Mouse (Mus musculus) limb, embryonic 14.5 days (tissue): Measurements from ENCODE around the gene Oaf. TPM values are rescaled to one million over a fixed set of nuclear protein-coding genes. Genes with fewer than 3 reads are reported as not detected.

Experiments
- ATAC-seq: fragments of 200-750 bp; cut with Nextera tagmentation; 2 replicates; pipeline ENCODE4 v1.8.0; 2017; ENCODE audit warnings: low read depth, moderate number of reproducible peaks, moderate TSS enrichment; ENCODE audit not compliant: low FRiP score
- DNase-seq: peaks from one replicate; pipeline ENCODE4 v3.0.0-alpha.2; 2015; ENCODE audit warnings: low spot score
- H3K27ac ChIP-seq: fragments of 300-500 bp; sonication (generic); replicated peaks from 2 replicates; pipeline ENCODE4 v1.5.1; 2014; ENCODE audit warnings: low read depth, mild to moderate bottlenecking, low read length, moderate library complexity, mixed read lengths
- H3K27me3 ChIP-seq: fragments of 300-500 bp; sonication (generic); 2 replicates; pipeline ENCODE4 v1.6.1; 2014; ENCODE audit warnings: low read length, mixed read lengths; ENCODE audit not compliant: control insufficient read depth, insufficient read depth
- H3K36me3 ChIP-seq: fragments of 300-500 bp; sonication (generic); 2 replicates; pipeline ENCODE4 v1.6.1; 2014; ENCODE audit warnings: mild to moderate bottlenecking, low read length, moderate library complexity, mixed read lengths; ENCODE audit not compliant: control insufficient read depth, insufficient read depth
- H3K4me1 ChIP-seq: fragments of 300-500 bp; sonication (generic); 2 replicates; pipeline ENCODE4 v1.6.1; 2014; ENCODE audit warnings: antibody characterized with exemption, low read length, mixed read lengths; ENCODE audit not compliant: control insufficient read depth, insufficient read depth
- H3K4me2 ChIP-seq: fragments of 300-500 bp; sonication (generic); replicated peaks from 2 replicates; pipeline ENCODE4 v1.6.1; 2014; ENCODE audit warnings: low read depth, mild to moderate bottlenecking, low read length, moderate library complexity; ENCODE audit not compliant: severe bottlenecking
- H3K4me3 ChIP-seq: fragments of 300-500 bp; sonication (generic); replicated peaks from 2 replicates; pipeline ENCODE4 v1.5.1; 2014; ENCODE audit warnings: low read length
- H3K9ac ChIP-seq: fragments of 300-500 bp; sonication (generic); 2 replicates; pipeline ENCODE4 v1.6.1; 2014; ENCODE audit warnings: mild to moderate bottlenecking, low read depth, low read length, moderate library complexity; ENCODE audit not compliant: severe bottlenecking
- H3K9me3 ChIP-seq: fragments of 300-500 bp; sonication (generic); 2 replicates; pipeline ENCODE4 v1.6.1; 2016; ENCODE audit warnings: low read length; ENCODE audit not compliant: control insufficient read depth
- POLR2A ChIP-seq: fragments of 200-500 bp; IDR thresholded peaks from 2 replicates; pipeline ENCODE4 v1.8.0; 2012; ENCODE audit warnings: inconsistent platforms, mild to moderate bottlenecking, moderate library complexity, borderline replicate concordance; ENCODE audit not compliant: insufficient read depth, insufficient read length; ENCODE audit errors: extremely low read depth
- WGBS: fragments of 180-500 bp; shearing (Covaris S2); extraction: QIAGEN DNeasy Blood & Tissue Kit; methylation state at CpG from one replicate; pipeline ENCODE4 v1.1.7; 2014; 5-methylcytosine and 5-hydroxymethylcytosine counted together
- polyA plus RNA-seq, 2 experiments: library from polyadenylated mRNA; depleted of rRNA in 1 of 2; stranded (reverse) in 1 of 2; unstranded in 1 of 2; fragments of >200 nt; fragmentation: Nextera tagmentation in 1 of 2; extraction: Ambion mirVana in 1 of 2; gene quantifications; 2 replicates each; pipeline versions ENCODE4 v1.2.1 to v1.2.3; 2012 to 2014

The Oaf gene
- polyA plus RNA-seq, 2 experiments = 145 to 154 TPM

- DNase-seq (no peak), ATAC-seq (no peak)
- Histone ChIP-seq H3K4me3 (no peak overlapping the region), H3K4me2 (no peak overlapping the region), H3K9ac (no peak overlapping the region), H3K36me3 (peaks cover 57% of the 10 kb centered on the region), H3K27me3 (no peaks in the 10 kb centered on the region), H3K27ac (no peak overlapping the region), H3K4me1 (peaks cover 40% of the 10 kb centered on the region), H3K9me3 (no peaks in the 10 kb centered on the region)
- WGBS = 73% methylated on average over 5 of the region's 5 CpGs
- no peak for TF ChIP-seq POLR2A
Measured at GRCm38 (mm10) chr9:43234496-43234895, 5.2 kb downstream of the Oaf start.

GRCm38 (mm10) chr9:43233515-43233914, 6.2 kb downstream of the Oaf start:
- no peak for TF ChIP-seq POLR2A
- WGBS = 95% methylated on average over 1 of the region's 1 CpGs
- ATAC-seq = no peak
- no peak overlapping the region for H3K27ac ChIP-seq
- H3K27me3 ChIP-seq = no peaks in the 10 kb centered on the region
- peaks cover 44% of the 10 kb centered on the region for H3K4me1 ChIP-seq
- no peak overlapping the region for H3K4me3 ChIP-seq
- no peak for DNase-seq
- no peaks in the 10 kb centered on the region for H3K9me3 ChIP-seq
- no peak overlapping the region for H3K4me2 ChIP-seq
- peaks cover 61% of the 10 kb centered on the region for H3K36me3 ChIP-seq
- no peak overlapping the region for H3K9ac ChIP-seq

- Histone ChIP-seq H3K4me2 (no peak overlapping the region), H3K4me1 (peaks cover 44% of the 10 kb centered on the region), H3K27ac (no peak overlapping the region), H3K4me3 (no peak overlapping the region), H3K27me3 (no peaks in the 10 kb centered on the region), H3K9ac (no peak overlapping the region), H3K36me3 (peaks cover 61% of the 10 kb centered on the region), H3K9me3 (no peaks in the 10 kb centered on the region)
- no peak for TF ChIP-seq POLR2A
- DNase-seq (no peak), ATAC-seq (no peak)
- WGBS = 58% methylated on average over 5 of the region's 5 CpGs
Measured at GRCm38 (mm10) chr9:43233044-43233443, 6.7 kb downstream of the Oaf start.

- no peak overlapping the region for H3K9ac ChIP-seq
- ATAC-seq (no peak), DNase-seq (no peak)
- no peak overlapping the region for H3K4me2 ChIP-seq
- H3K4me1 ChIP-seq = peaks cover 37% of the 10 kb centered on the region
- no peaks in the 10 kb centered on the region for H3K27me3 ChIP-seq
- H3K4me3 ChIP-seq = no peak overlapping the region
- H3K36me3 ChIP-seq = peaks cover 68% of the 10 kb centered on the region
- no peak for TF ChIP-seq POLR2A
- H3K9me3 ChIP-seq = no peaks in the 10 kb centered on the region
- WGBS = 23% methylated on average over 5 of the region's 5 CpGs
- H3K27ac ChIP-seq = no peak overlapping the region
Measured at GRCm38 (mm10) chr9:43232286-43232685, 7.4 kb downstream of the Oaf start.

GRCm38 (mm10) chr9:43231805-43232204, 7.9 kb downstream of the Oaf start:
- Histone ChIP-seq H3K27me3 (no peaks in the 10 kb centered on the region), H3K9ac (no peak overlapping the region), H3K4me2 (no peak overlapping the region), H3K36me3 (peaks cover 72% of the 10 kb centered on the region), H3K9me3 (no peaks in the 10 kb centered on the region), H3K4me1 (peaks cover 35% of the 10 kb centered on the region), H3K27ac (peak overlapping the region; percentile 40; the same call in 1 of the 2 replicates), H3K4me3 (no peak overlapping the region)
- WGBS = 70% methylated on average over 4 of the region's 4 CpGs
- no peak for TF ChIP-seq POLR2A
- no peak for DNase-seq
- no peak for ATAC-seq

GRCm38 (mm10) chr9:43230886-43231285, 8.8 kb downstream of the Oaf start:
- Histone ChIP-seq H3K4me2 (no peak overlapping the region), H3K36me3 (peaks cover 65% of the 10 kb centered on the region), H3K9me3 (no peaks in the 10 kb centered on the region), H3K4me1 (peaks cover 36% of the 10 kb centered on the region), H3K4me3 (no peak overlapping the region), H3K9ac (no peak overlapping the region), H3K27me3 (no peaks in the 10 kb centered on the region), H3K27ac (no peak overlapping the region)
- TF ChIP-seq POLR2A = no peak
- WGBS = 70% methylated on average over 4 of the region's 4 CpGs
- DNase-seq (no peak), ATAC-seq (no peak)
